Mouse (Mus musculus): ENCODE results near the gene Pcgf2.

Pcgf2 gene

GRCm38 (mm10) chr11:97695712-97696401 is 4.4 kb downstream of the Pcgf2 start:
- no peak for DNase-seq (ENCODE audit: low spot score in 2 of 2)

GRCm38 (mm10) chr11:97694921-97695711 is 5.2 kb downstream of the Pcgf2 start:
- DNase-seq (ENCODE audit: low spot score in 2 of 2): no peak

GRCm38 (mm10) chr11:97694435-97694834 is 5.9 kb downstream of the Pcgf2 start:
- no peak for DNase-seq (ENCODE audit: low spot score in 2 of 2)

- DNase-seq (ENCODE audit: low spot score in 2 of 2): peak; percentile 65 to 79
These were observed 10.4 kb downstream of the Pcgf2 start for GRCm38 (mm10) chr11:97689861-97690260.

- no peak for DNase-seq (ENCODE audit: low spot score in 2 of 2)
These were observed 13.2 kb downstream of the Pcgf2 start for GRCm38 (mm10) chr11:97687061-97687460.

- DNase-seq (ENCODE audit: low spot score in 2 of 2): no peak
These were observed 13.9 kb downstream of the Pcgf2 start for GRCm38 (mm10) chr11:97686322-97686908.

GRCm38 (mm10) chr11:97685613-97686321 is 14.5 kb downstream of the Pcgf2 start, which contains the start of gene Cisd3:
Gene Cisd3, plus strand, starts transcription at chr11:97685826.
- peak; percentile 63 to 85 for DNase-seq (ENCODE audit: low spot score in 2 of 2)

- no peak for DNase-seq (ENCODE audit: low spot score in 2 of 2)
These were observed 15.5 kb downstream of the Pcgf2 start for GRCm38 (mm10) chr11:97684766-97685165.

- DNase-seq (ENCODE audit: low spot score in 2 of 2): peak in 1 of 2 experiments; percentile 67
These were observed 16.1 kb downstream of the Pcgf2 start for GRCm38 (mm10) chr11:97684063-97684680.

GRCm38 (mm10) chr11:97682504-97683055 is 17.7 kb downstream of the Pcgf2 start:
- no peak for DNase-seq (ENCODE audit: low spot score in 2 of 2)

GRCm38 (mm10) chr11:97680430-97680829 is 19.9 kb downstream of the Pcgf2 start:
- DNase-seq (ENCODE audit: low spot score in 2 of 2): no peak

- no peak for DNase-seq (ENCODE audit: low spot score in 2 of 2)
These were observed 22.0 kb downstream of the Pcgf2 start for GRCm38 (mm10) chr11:97678301-97678700.

GRCm38 (mm10) chr11:97677842-97678241 is 22.5 kb downstream of the Pcgf2 start:
- no peak for DNase-seq (ENCODE audit: low spot score in 2 of 2)

- no peak for DNase-seq (ENCODE audit: low spot score in 2 of 2)
These were observed 22.9 kb downstream of the Pcgf2 start for GRCm38 (mm10) chr11:97677381-97677780.

- DNase-seq (ENCODE audit: low spot score in 2 of 2): no peak
These were observed 24.1 kb downstream of the Pcgf2 start for GRCm38 (mm10) chr11:97676050-97676754.

- no peak for DNase-seq (ENCODE audit: low spot score in 2 of 2)
These were observed 27.1 kb downstream of the Pcgf2 start for GRCm38 (mm10) chr11:97673148-97673547.

- no peak for DNase-seq (ENCODE audit: low spot score in 2 of 2)
These were observed 29.1 kb downstream of the Pcgf2 start for GRCm38 (mm10) chr11:97671177-97671527.

- DNase-seq (ENCODE audit: low spot score in 2 of 2): no peak
These were observed 29.8 kb downstream of the Pcgf2 start for GRCm38 (mm10) chr11:97670234-97671176.

- no peak for DNase-seq (ENCODE audit: low spot score in 2 of 2)
These were observed 30.5 kb downstream of the Pcgf2 start for GRCm38 (mm10) chr11:97669829-97670228.

- no peak for DNase-seq (ENCODE audit: low spot score in 2 of 2)
These were observed 31.0 kb downstream of the Pcgf2 start for GRCm38 (mm10) chr11:97669268-97669667.

Measured in spleen, postnatal 10 days (tissue).